Mouse (Mus musculus) c-Kit-positive CD71-negative TER-119-negative erythroid progenitor cells, embryonic 14.5 days (primary cell): ENCODE measurements around the gene Tpst2.

Source experiments
- DNase-seq: peaks from one replicate; pipeline ENCODE4 v3.0.0-alpha.2; 2013; ENCODE audit warnings: low read depth

Tpst2 gene

GRCm38 (mm10) chr5:112282123-112282779 lies 5.8 kb downstream of the Tpst2 start:
- DNase-seq: no peak

DNA sequence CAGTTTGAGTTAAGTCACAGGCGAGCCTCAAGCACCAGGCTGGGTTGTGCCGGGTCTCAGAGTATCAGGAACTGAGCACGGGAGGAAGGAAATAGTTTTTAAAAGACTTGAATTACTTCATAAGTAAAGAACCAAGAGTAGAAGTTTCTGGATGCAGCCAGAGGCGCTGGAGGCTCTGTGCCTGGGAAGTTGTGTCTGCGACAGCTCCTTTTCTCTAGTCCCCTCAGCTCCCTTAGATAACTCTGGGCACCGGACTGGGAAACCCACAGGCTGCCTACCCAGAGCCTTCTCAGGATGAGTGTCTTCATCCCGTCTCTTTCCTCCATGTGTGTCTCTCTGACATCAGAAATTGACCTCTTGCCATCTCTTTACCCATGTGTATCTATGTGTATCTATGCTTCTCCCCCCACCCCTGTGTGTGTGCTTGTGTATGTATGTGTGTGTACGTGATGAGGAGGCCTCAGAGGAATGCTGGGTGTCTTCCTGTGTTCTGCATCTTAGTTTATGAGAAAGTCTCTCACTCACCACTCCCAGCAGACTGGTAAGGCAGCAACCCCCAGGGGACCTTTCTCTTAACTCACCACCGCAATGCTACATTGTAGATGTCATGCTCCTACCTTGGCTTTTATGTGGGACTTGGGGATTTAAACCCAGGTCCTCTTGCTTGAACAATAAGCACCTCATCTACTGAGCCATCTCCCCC lies 6.4 kb downstream of the Tpst2 start:
- DNase-seq: no peak

GRCm38 (mm10) chr5:112283543-112284202 lies 7.2 kb downstream of the Tpst2 start:
- no peak for DNase-seq

GRCm38 (mm10) chr5:112284203-112284582 lies 7.7 kb downstream of the Tpst2 start:
- no peak for DNase-seq

GRCm38 (mm10) chr5:112285548-112286085 lies 9.1 kb downstream of the Tpst2 start:
- DNase-seq: no peak

DNA sequence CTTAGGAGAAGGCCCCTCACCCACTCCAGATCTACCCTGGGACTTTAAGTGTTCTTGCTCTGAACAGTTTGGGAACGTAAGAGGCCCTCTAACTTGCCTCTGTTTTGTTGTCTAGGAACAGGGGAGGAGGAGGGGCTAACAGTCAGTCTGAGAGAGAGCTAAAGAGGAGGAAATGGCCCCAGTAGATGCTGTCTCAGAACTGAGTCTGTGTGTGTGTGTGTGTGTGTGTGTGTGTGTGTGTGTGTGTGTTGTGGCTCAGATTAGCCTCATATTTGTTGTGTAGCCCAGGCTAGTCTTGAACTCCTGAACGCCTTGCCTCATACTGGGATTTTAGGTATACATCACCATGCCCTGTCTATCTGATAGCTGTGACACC lies 10.1 kb downstream of the Tpst2 start:
- no peak for DNase-seq

- no peak for DNase-seq
Observed at GRCm38 (mm10) chr5:112286984-112287641, 10.6 kb downstream of the Tpst2 start.

DNA sequence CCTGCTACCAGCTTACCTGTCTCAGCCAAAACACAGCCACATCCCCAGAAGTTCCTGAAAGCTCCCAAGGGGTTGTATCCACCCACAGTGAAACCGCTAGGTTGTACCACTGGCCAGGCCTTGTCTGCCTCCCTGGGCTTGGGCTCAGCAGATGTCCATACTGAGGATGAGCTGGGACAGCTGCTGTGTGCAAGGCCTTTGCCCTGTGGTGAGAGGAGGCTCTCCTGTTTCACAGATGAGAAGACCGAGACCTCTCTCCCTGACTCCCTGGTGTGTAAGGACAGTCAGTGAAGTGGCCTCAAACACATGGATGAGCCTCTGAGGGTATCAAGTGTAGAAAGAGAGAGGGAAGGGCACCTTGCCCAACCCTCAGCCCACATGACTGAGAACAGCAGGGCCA lies 11.2 kb downstream of the Tpst2 start:
- DNase-seq: no peak

DNA sequence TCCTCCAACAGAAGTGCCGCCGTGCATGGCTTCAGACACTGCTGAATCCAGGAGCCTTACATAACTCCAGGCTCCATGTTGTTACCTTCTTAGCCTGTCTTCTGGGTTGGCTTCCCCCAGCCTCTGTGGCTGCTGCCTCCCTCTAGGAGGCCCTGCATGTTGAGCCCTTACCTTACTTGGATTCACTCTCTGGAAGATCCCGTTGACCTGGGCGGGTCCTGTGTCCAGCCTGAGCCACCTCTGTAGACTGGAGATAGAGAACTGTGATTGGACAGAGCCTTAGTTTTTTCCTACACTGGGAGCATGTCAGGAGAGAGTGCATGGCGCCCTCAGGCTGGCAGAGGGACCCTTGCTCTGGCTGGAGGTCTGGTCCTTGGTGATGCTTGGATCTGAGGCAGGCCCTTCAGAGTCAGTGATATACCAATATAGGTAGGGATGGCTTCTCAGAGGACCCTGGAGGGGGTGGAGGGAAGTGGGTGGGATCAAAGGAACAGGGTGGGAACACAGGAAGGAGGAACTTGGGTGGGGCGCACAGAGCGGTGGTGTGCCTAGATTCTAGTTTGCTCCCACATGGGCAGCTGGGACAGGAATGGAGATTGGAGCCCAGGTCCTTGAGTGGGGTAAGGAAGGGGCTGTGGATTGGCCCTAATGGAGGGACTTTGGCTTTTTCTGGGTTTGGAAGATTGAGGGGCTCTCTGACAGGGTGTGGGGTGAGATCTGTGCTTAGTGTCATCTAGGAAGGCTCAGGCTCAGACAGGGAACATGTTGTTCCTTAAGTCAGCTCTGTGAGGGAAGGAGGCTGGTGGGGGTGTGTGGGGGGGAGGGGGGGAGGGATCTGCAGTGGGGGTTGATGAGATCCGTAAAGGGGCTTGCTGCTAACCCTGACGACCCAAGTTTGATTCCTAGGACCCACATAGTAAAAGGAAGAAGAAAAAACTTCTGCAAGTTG lies 12.0 kb downstream of the Tpst2 start:
- no peak for DNase-seq

DNA sequence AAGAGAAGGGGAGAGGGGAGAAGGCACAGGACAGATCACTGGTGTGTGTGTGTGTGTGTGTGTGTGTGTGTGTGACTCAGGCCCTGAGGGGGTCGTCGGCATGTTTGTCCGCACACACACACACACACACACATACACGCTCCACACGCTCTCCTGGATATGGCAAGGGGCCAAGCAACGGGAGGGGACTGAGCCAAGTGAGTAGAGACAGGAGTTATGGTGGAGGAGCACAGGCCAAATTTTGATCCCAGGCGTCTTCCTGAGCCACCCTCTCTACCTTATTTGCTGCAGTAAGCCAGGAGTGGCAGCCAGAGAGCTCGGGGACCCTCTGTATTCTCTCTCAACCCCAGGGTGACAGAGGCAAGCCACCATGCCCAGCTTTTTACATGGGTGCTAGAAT lies 12.7 kb downstream of the Tpst2 start:
- DNase-seq: no peak

- DNase-seq: no peak
Observed at GRCm38 (mm10) chr5:112289819-112290535, 13.5 kb downstream of the Tpst2 start.

GRCm38 (mm10) chr5:112290536-112290880 lies 14.0 kb downstream of the Tpst2 start:
- no peak for DNase-seq

DNA sequence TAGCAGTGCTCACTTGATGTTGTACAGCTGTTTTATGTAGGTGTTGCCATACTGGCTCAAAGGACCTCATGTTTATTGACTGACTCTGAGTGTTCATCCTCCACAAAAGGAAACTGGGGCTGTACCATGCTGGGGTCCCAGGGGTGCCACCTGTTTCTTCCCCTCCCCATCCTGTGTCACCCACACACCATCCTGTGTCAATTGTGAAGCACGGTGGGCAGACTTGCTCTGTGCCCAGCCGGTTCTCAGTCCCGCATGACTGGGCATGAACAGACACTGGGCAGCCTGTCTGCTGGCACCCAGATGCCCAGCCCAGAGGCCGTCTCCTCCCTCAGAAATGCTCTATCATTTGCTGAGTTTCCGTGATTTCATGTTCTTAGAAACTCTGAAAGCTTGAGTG lies 15.4 kb downstream of the Tpst2 start:
- DNase-seq: no peak

DNA sequence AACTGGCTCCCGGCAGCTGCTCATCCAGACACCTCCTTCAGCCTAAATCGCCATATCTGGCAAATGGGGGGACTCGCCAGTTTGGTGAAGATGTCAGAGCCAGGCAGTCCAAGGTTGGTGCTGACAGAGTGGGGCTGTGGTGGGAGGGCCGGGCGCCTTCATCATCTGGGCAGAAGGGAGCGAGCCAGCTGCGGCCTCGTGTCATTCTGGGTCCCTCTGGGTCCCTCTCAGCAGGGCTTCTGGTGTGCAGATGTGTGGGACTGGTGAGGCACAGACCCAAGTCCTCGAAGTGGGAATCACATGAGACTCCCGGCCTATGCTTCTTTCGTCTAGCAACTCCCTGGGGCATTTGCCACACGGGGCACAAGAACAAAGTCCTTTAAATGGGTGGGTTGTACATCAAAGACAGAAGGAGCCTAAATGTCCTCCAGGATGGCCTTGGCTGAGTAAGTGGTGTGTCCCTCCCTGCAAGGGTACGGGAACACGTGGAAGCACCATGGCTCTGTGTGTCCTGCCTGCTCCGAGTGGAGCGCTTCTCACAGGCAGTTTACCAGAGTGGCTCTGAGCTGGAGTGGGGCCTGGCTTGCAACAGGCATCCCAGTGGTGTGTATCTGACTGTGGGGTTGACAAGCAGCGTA lies 16.0 kb downstream of the Tpst2 start:
- DNase-seq: no peak

GRCm38 (mm10) chr5:112293800-112294199 lies 17.3 kb downstream of the Tpst2 start:
- DNase-seq: no peak

DNA sequence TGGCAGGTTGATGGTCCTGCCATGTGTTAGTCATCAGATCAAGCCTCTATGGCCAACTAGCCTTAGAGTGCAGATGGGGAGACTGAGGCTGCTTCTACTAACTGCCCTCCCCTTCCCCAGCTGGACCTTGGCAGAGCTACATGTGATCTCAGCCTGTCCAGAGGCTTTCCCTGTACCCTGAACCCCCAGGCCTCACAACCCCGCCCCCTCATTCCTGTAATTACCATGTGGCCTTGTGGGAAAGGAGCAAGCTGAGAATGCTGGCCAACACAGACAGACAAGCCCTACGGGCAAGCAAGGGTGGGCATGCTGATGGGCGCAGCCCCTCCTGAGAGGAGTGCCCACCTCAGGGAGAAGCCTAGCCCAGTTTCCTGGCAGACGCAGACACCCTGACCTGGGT lies 18.2 kb downstream of the Tpst2 start:
- no peak for DNase-seq

DNA sequence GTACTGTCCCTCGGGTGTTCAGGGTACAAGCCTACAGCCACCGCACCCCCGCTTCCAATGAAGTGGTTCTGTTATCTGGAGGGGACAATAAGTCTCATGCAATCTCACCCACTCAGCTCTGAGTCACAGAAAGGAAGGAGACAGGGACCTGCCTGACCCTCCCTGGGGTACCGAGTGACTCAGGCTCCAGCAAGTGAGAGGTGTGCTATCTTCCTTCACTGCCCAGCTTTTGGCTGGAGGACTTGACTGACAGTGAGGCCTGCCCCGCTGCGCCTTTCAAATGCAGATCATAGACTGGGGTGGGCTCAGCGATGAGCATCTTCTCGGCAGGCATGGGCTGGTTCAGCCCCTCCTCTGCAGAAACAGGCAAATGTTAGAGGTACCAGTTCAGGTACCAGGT lies 18.7 kb downstream of the Tpst2 start:
- no peak for DNase-seq

DNA sequence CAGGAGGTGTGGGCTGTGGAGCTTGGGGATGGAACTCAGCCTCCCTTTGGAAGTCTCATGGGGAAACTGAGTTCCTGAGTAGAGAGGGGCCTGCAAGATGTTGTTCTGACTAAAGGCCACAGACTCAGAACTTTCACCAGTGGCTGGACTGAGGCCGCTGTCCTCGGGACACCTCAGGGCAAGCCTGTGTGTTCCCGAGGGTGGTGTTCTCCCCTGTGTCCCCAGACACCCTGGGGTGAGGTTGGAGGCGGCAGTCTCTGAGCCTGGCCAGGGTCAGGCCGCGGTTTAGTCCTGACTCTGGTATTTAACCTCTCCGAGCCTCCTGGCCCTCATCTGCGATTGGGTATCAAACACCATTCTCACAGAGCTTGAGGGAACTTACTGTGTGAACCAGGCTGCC lies 19.1 kb downstream of the Tpst2 start:
- DNase-seq: no peak

DNA sequence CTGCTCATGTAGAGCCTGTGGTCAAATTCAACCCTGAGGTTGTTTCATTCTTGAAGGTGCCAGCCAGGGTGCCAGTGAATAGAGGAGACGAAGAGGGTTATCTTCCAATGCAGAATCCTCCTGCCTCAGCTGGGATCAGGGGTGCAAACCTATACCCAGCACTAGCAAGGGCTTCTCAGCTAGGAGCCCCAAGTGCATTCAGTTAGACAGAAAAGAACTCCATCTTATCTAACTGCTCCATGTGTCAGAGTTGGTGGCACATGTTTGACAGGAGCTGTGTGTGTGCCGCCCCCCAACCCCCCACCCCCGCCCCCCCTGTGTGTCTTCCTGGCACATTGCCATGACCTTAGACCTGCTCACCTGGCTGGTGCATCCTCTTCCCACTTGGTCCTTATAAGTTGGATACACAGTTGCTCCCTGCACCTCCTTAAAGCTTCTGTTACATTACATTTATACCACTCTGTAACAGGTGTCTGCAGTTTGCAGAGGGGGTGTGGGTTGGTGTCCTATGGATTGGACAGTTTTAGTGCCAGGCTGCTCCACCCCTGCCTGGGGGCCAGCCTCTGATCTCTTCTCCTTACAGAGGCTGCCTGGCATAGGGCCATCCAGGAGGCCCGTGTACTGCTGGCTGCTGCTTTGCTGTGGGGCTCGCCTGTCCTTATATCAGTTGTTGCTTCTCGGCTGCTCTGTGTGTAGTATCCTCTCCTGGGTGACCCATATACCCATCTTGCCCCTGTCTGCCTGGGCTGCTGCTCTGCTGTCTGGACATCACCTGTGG lies 20.1 kb downstream of the Tpst2 start:
- DNase-seq: no peak

- DNase-seq: no peak
Observed at GRCm38 (mm10) chr5:112297257-112297656, 20.8 kb downstream of the Tpst2 start.
